Mouse (Mus musculus) intestine, embryonic 16.5 days (tissue): ENCODE results near the gene Hdac7. TPM values are rescaled to one million over a fixed set of nuclear protein-coding genes. Genes with fewer than 3 reads are reported as not detected.
"Not testable (repeated sequence)": the region's sequence is repeated elsewhere in the genome, so short reads cannot be mapped to it uniquely, and the experiment has no call there.

ENCODE experiments used
- ATAC-seq: fragments of 200-750 bp; cut with Nextera tagmentation; 2 replicates; pipeline ENCODE4 v1.8.0; 2017; ENCODE audit warnings: moderate TSS enrichment, moderate library complexity
- H3K27ac ChIP-seq: fragments of 300-500 bp; sonication (generic); 2 replicates; pipeline ENCODE4 v1.5.1; 2014; ENCODE audit warnings: mild to moderate bottlenecking, low read length
- H3K27me3 ChIP-seq: fragments of 300-500 bp; sonication (generic); replicated peaks from 2 replicates; pipeline ENCODE4 v1.6.1; 2014; ENCODE audit warnings: low read length, control low read depth, mixed read lengths; ENCODE audit not compliant: control insufficient read depth, insufficient read depth
- H3K36me3 ChIP-seq: fragments of 300-500 bp; sonication (generic); 2 replicates; pipeline ENCODE4 v1.6.1; 2014; ENCODE audit warnings: low read length, control low read depth; ENCODE audit not compliant: control insufficient read depth, insufficient read depth
- H3K4me1 ChIP-seq: fragments of 300-500 bp; sonication (generic); 2 replicates; pipeline ENCODE4 v1.6.1; 2014; ENCODE audit warnings: low read length, control low read depth, mixed read lengths; ENCODE audit not compliant: control insufficient read depth, insufficient read depth
- H3K4me2 ChIP-seq: fragments of 300-500 bp; sonication (generic); 2 replicates; pipeline ENCODE4 v1.6.1; 2014; ENCODE audit warnings: low read depth, low read length, control low read depth
- H3K4me3 ChIP-seq: fragments of 300-500 bp; sonication (generic); 2 replicates; pipeline ENCODE4 v1.5.1; 2014; ENCODE audit warnings: mild to moderate bottlenecking, low read length
- H3K9ac ChIP-seq: fragments of 300-500 bp; sonication (generic); 2 replicates; pipeline ENCODE4 v1.6.1; 2014; ENCODE audit warnings: low read depth, low read length
- H3K9me3 ChIP-seq: fragments of 300-500 bp; sonication (generic); 2 replicates; pipeline ENCODE4 v1.6.1; 2016; ENCODE audit warnings: low read length, control low read depth; ENCODE audit not compliant: control insufficient read depth
- WGBS: fragments of 180-500 bp; shearing (Covaris S2); extraction: QIAGEN DNeasy Blood & Tissue Kit; methylation state at CpG from one replicate; pipeline ENCODE4 v1.1.7; 2014; 5-methylcytosine and 5-hydroxymethylcytosine counted together
- polyA plus RNA-seq: library from polyadenylated mRNA; unstranded; fragments of >200 nt; fragmentation: Nextera tagmentation; extraction: Ambion mirVana; gene quantifications from 2 replicates; pipeline ENCODE4 v1.2.1, GENCODE M21; 2015

The Hdac7 gene
- polyA plus RNA-seq, 1 experiment from 2014 or later = 15.8 TPM

DNA sequence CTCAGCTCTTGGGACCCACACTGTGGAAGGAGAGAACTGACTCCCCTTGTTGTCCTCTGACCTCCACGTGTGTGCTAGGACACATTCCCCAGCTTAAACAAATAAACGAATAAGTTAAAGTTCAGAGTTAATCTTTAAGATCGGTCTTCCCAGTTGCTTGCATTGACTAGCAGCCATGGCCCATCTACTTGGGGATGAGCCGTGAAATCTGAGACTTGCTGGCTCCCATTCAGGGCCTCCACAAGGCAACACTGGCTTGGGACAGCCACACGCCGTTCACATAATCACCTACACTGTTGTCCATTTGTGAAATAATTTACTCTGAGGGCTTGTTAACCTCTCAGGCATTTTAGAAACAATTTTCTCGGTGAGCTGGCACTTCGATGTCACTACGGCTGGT, 29.4 kb upstream of the Hdac7 start:
- no peaks in the 10 kb centered on the region for H3K27me3 ChIP-seq
- WGBS = 71% methylated on average over 9 of the region's 9 CpGs
- no peaks in the 10 kb centered on the region for H3K9me3 ChIP-seq
- no peaks in the 10 kb centered on the region for H3K36me3 ChIP-seq
- H3K27ac ChIP-seq = no peak overlapping the region
- H3K4me3 ChIP-seq = no peak overlapping the region
- no peak overlapping the region for H3K9ac ChIP-seq
- no peaks in the 10 kb centered on the region for H3K4me1 ChIP-seq
- ATAC-seq = no peak
- H3K4me2 ChIP-seq = no peak overlapping the region

DNA sequence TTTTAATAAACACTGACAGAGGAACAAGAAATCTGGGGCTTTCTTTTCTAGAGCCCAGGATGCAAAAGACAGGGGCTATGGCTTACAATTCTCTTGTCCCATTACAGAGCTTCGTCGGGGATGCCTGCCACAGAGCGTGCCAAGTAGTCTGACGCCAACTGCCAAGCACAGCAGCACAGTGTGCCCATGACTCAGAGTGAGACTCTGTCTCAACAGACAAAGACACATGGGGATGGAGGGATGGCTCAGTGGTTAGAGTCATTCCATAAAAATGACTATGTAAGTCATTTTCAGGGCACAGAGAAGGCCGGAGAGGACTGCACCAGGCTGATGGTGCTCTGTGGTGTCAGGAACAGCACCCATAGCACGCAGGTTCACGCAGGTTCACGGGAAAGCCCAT, 27.9 kb upstream of the Hdac7 start:
- no peaks in the 10 kb centered on the region for H3K27me3 ChIP-seq
- WGBS = 93% methylated on average over 8 of the region's 8 CpGs
- H3K4me2 ChIP-seq = no peak overlapping the region
- H3K9me3 ChIP-seq = no peaks in the 10 kb centered on the region
- H3K36me3 ChIP-seq = no peaks in the 10 kb centered on the region
- no peak for ATAC-seq
- H3K4me3 ChIP-seq = no peak overlapping the region
- H3K9ac ChIP-seq = no peak overlapping the region
- no peaks in the 10 kb centered on the region for H3K4me1 ChIP-seq
- H3K27ac ChIP-seq = no peak overlapping the region

DNA sequence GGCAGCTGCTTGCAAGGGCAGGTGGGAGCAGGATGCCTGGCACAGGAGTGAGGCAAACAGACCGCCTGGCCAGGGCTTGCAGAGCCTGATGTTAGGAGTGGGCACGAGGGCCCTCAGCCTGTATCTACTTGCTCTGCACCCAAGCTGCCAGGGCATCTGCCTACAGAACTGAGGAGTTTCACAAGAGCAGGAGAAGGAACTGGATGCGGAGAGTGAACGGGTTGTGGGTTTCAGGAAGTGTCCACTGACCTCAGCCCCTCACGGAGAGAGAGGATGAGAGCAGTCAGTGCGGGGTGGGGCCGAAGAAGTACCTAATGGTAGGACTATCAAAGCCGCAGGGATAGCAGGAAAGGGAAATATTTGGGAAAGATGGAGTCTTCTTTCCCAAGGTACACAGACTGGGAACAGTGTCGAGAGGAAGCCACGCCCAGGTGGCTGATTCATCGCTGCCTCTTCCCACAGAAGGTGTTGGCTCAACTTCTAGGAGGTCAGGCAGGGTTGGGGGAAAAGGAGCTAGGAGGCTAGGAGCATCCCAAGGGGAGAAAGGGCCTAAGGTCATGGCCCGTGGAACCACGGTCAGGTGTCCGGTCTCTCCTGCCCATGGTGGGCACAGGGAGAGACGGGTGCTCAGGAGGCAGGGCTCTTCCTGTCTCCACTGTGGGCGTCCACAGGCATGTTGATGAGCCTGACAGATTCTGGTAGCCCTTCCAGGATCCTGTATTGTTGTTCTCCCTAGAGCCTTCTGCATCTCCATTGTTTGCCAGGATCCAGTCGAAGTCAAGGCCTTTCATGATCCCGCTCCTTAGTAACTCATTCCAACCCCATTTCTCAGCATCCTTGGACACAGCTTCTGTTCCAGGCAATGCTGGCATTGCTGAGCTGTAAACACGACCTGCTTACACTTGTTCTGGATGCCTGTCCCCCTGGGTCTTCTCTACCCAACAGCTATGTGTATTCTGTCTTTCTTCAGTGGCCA, 27.0 kb upstream of the Hdac7 start:
- 73% methylated on average over 19 of the region's 19 CpGs for WGBS
- Histone ChIP-seq H3K27me3 (no peaks in the 10 kb centered on the region), H3K4me1 (no peaks in the 10 kb centered on the region), H3K9ac (no peak overlapping the region), H3K27ac (no peak overlapping the region), H3K36me3 (peaks cover 4% of the 10 kb centered on the region; the same call in 1 of the 2 replicates), H3K4me3 (no peak overlapping the region), H3K9me3 (no peaks in the 10 kb centered on the region), H3K4me2 (no peak overlapping the region)
- no peak for ATAC-seq

DNA sequence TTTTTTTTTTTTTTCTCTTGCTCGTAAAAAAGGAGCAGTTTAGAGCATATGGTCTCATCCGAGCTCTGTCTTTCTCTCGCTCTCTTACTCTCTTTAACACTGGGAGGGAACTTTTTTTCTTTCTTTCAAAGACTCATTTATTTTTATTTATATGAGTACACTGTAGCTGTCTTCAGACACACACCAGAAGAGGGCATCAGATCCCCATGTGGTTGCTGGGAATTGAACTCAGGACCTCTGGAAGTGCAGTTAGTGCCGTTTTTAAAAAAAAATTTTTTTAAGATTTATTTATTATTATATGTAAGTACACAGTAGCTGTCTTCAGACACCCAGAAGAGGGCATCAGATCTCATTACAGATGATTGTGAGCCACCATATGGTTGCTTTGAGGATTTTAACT, 25.8 kb upstream of the Hdac7 start:
- WGBS = 67% methylated on average over 4 of the region's 4 CpGs
- not testable (repeated sequence) for H3K27me3 ChIP-seq, H3K9ac ChIP-seq, H3K4me1 ChIP-seq, H3K27ac ChIP-seq, H3K4me2 ChIP-seq, ATAC-seq, H3K4me3 ChIP-seq, H3K9me3 ChIP-seq, H3K36me3 ChIP-seq

GRCm38 (mm10) chr15:97868985-97869384, 24.7 kb upstream of the Hdac7 start:
- Histone ChIP-seq H3K9me3 (0 out of 2 replicates have a peak, but pooled peaks cover 4% of the 10 kb centered on the region), H3K9ac (no peak overlapping the region), H3K27me3 (no peaks in the 10 kb centered on the region), H3K27ac (no peak overlapping the region), H3K36me3 (peaks cover 4% of the 10 kb centered on the region; the same call in 1 of the 2 replicates), H3K4me2 (no peak overlapping the region), H3K4me3 (no peak overlapping the region), H3K4me1 (no peaks in the 10 kb centered on the region; the same call in 1 of the 2 replicates)
- WGBS = 87% methylated on average over 6 of the region's 6 CpGs
- ATAC-seq = no peak

DNA sequence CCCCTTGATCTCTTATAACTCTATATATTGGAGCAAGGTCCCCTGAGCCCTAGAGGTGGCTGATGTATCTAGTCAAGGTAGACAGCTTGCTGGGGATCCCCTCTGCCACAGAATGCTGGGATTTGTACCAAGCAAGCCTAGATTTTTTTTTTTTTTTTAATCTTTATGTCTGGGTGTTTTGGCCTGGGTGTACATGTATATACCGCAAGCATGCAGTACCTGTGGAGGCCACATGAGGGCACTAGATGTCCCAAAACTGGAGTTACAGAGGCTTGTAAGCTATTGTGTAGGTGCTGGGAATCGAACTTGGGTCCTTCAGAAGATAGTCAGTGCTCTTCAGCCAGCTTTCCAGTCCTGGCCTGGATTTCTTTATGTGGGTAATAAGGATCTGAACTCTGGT, 21.7 kb upstream of the Hdac7 start:
- Histone ChIP-seq H3K27ac (no peak overlapping the region), H3K27me3 (no peaks in the 10 kb centered on the region), H3K4me2 (no peak overlapping the region), H3K9me3 (0 out of 2 replicates have a peak, but pooled peaks cover 4% of the 10 kb centered on the region), H3K36me3 (peaks cover 4% of the 10 kb centered on the region; the same call in 1 of the 2 replicates), H3K9ac (no peak overlapping the region), H3K4me1 (peaks cover 8% of the 10 kb centered on the region), H3K4me3 (no peak overlapping the region)
- ATAC-seq = no peak
- WGBS = 94% methylated on average over 2 of the region's 2 CpGs

- no peak overlapping the region for H3K9ac ChIP-seq
- H3K27ac ChIP-seq = no peak overlapping the region
- H3K4me3 ChIP-seq = no peak overlapping the region
- peaks cover 8% of the 10 kb centered on the region for H3K4me1 ChIP-seq
- 36% methylated on average over 6 of the region's 6 CpGs for WGBS
- no peak for ATAC-seq
- H3K9me3 ChIP-seq = 0 out of 2 replicates have a peak, but pooled peaks cover 4% of the 10 kb centered on the region
- H3K36me3 ChIP-seq = peaks cover 4% of the 10 kb centered on the region; the same call in 1 of the 2 replicates
- no peaks in the 10 kb centered on the region for H3K27me3 ChIP-seq
- H3K4me2 ChIP-seq = no peak overlapping the region
Observed at GRCm38 (mm10) chr15:97865175-97865574, 20.9 kb upstream of the Hdac7 start.

DNA sequence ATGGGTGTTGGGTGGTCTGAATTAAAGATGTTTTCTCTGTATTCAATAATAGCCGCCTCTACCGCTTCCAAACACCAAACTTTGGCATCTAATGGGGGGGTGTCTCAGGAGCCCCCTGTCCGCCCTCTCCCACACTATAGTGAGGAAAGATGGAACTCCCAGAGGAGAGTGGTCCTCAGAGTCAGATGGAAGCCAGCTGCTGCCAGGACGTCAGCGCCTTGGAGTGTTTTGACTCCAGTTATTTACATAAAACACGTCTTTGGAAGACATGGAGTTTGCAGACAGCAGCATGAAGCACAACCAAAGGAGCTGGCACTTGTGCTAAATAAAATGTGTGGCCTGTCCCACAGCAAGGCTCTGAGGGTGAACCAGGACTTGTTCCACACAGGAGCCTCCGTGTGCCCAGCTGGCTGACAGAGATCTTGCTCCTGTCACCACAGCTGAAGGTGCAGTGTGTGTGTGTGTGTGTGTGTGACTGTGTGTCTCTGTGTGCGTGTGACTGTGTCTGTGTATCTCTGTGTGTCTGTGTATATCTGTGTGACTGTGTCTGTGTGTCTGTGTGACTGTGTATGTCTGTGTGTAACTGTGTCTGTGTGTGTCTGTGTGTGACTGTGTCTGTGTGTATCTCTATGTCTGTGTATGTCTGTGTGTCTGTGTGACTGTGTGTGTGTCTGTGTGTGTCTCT, 20.2 kb upstream of the Hdac7 start:
- Histone ChIP-seq H3K4me3 (no peak overlapping the region), H3K36me3 (peaks cover 4% of the 10 kb centered on the region; the same call in 1 of the 2 replicates), H3K27me3 (no peaks in the 10 kb centered on the region), H3K4me2 (no peak overlapping the region), H3K9ac (no peak overlapping the region), H3K4me1 (peaks cover 8% of the 10 kb centered on the region), H3K9me3 (0 out of 2 replicates have a peak, but pooled peaks cover 4% of the 10 kb centered on the region), H3K27ac (no peak overlapping the region; the same call in 1 of the 2 replicates)
- ATAC-seq = peak; percentile 47; the same call in 1 of the 2 replicates
- WGBS = 49% methylated on average over 8 of the region's 8 CpGs

DNA sequence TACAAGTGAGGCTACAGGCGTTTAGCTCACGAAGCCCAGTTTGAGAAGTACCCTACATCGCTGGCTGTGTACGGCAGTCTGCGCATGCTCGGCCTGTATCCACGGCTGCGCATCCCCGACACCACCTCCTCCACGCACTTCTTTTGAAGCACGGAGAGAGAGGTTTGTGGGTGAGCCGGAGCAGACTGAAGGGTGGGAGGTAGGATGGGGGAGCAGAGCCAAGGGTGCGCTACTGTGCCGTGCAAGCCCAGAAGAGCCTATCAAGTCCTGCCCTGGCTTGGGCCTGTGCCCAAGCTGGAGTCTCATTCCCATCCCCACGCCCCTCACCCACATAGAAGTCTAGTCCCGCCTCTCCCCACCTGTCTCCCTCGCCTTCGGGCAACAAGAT, 19.2 kb upstream of the Hdac7 start:
- H3K4me2 ChIP-seq = no peak overlapping the region
- 0 out of 2 replicates have a peak, but pooled peaks have one; percentile 17 for ATAC-seq

More for the DNA sequence above, 19.2 kb upstream of the Hdac7 start:
- Histone ChIP-seq H3K36me3 (peaks cover 4% of the 10 kb centered on the region; the same call in 1 of the 2 replicates), H3K9me3 (0 out of 2 replicates have a peak, but pooled peaks cover 4% of the 10 kb centered on the region), H3K4me1 (peaks cover 8% of the 10 kb centered on the region), H3K4me3 (no peak overlapping the region), H3K9ac (no peak overlapping the region; the same call in 1 of the 2 replicates), H3K27me3 (no peaks in the 10 kb centered on the region), H3K27ac (no peak overlapping the region)
- WGBS = 68% methylated on average over 18 of the region's 18 CpGs
